Mouse (Mus musculus) liver, adult 2 months (tissue): ENCODE measurements around the gene Gm8122. TPM values are rescaled to one million over a fixed set of nuclear protein-coding genes. Genes with fewer than 3 reads are reported as not detected.
"Not testable (repeated sequence)": the region's sequence is repeated elsewhere in the genome, so short reads cannot be mapped to it uniquely, and the experiment has no call there.

Experiments used
- DNase-seq: peaks from one replicate; pipeline ENCODE4 v3.0.0-alpha.2; 2011; ENCODE audit warnings: low read depth, low spot score; ENCODE audit errors: extremely low read depth
- H3K27ac ChIP-seq: fragments of 200-500 bp; replicated peaks from 2 replicates; pipeline ENCODE4 v1.5.1; 2012; ENCODE audit warnings: low read depth, mild to moderate bottlenecking, control low read depth, inconsistent platforms, low read length; ENCODE audit not compliant: insufficient read depth
- H3K27me3 ChIP-seq: fragments of 200-500 bp; 2 replicates; pipeline ENCODE4 v1.6.1; 2012; ENCODE audit warnings: mild to moderate bottlenecking, moderate library complexity, low read length, inconsistent platforms; ENCODE audit not compliant: control insufficient read depth, insufficient read depth
- H3K36me3 ChIP-seq: fragments of 200-500 bp; 2 replicates; pipeline ENCODE4 v1.6.1; 2012; ENCODE audit warnings: low read length, inconsistent platforms; ENCODE audit not compliant: control insufficient read depth, insufficient read depth
- H3K4me1 ChIP-seq: fragments of 200-500 bp; 2 replicates; pipeline ENCODE4 v1.6.1; 2011; ENCODE audit warnings: low read length; ENCODE audit not compliant: control insufficient read depth, insufficient read depth
- H3K4me3 ChIP-seq: fragments of 200-500 bp; 2 replicates; pipeline ENCODE4 v1.5.1; 2011; ENCODE audit warnings: low read depth, mild to moderate bottlenecking, control low read depth, low read length, moderate library complexity; ENCODE audit not compliant: insufficient read depth
- H3K79me2 ChIP-seq: fragments of 200-500 bp; 2 replicates; pipeline ENCODE4 v1.6.1; 2012; ENCODE audit warnings: inconsistent platforms, mild to moderate bottlenecking, low read length, moderate library complexity; ENCODE audit not compliant: control insufficient read depth, insufficient read depth
- H3K9ac ChIP-seq: fragments of 200-500 bp; 2 replicates; pipeline ENCODE4 v1.6.1; 2012; ENCODE audit warnings: low read depth, mild to moderate bottlenecking, control low read depth, inconsistent platforms, low read length
- WGBS: fragments of 180-500 bp; shearing (Covaris S2); methylation state at CpG from one replicate; pipeline ENCODE4 v1.1.7; 2018; 5-methylcytosine and 5-hydroxymethylcytosine counted together
- polyA plus RNA-seq: library from polyadenylated mRNA; depleted of rRNA; stranded (reverse); fragments of >200 nt; gene quantifications from 2 replicates; pipeline ENCODE4 v1.2.3, GENCODE M21; 2012; rRNA removed
- total RNA-seq: library from RNA; depleted of rRNA; stranded (reverse); fragments of >200 nt; gene quantifications from 2 replicates; pipeline ENCODE4 v1.2.3, GENCODE M21; 2014; rRNA removed

Gm8122 gene
- not detected in 2 replicates for total RNA-seq
- polyA plus RNA-seq = not detected in 2 replicates

DNA sequence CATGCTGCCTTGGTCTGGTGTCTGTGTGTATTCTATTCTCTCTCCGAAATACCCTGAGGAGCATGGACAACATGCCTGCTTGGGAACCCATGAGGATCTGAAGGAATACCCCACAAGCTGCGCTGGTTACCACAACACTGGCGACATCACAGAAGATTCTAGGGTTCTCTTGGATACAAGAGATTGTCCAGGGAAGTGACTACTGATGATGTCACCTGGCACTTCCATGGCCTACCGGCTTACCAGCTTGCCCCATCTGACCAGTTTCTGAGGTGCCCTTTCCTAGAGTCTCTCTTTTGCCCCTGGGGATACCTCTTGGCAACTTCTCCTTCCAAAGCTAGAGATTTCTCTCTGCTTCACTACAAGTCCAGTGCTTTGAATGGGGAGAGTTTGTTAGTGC is at the start of gene Gm8122:
Gene Gm8122, minus strand, starts transcription at position 101 of the 400 bp plus-strand sequence.
- H3K4me3 ChIP-seq, H3K79me2 ChIP-seq, H3K4me1 ChIP-seq, DNase-seq, H3K36me3 ChIP-seq, H3K27me3 ChIP-seq, H3K27ac ChIP-seq, H3K9ac ChIP-seq: not testable (repeated sequence)
- 79% methylated on average over 4 of the region's 4 CpGs for WGBS

DNA sequence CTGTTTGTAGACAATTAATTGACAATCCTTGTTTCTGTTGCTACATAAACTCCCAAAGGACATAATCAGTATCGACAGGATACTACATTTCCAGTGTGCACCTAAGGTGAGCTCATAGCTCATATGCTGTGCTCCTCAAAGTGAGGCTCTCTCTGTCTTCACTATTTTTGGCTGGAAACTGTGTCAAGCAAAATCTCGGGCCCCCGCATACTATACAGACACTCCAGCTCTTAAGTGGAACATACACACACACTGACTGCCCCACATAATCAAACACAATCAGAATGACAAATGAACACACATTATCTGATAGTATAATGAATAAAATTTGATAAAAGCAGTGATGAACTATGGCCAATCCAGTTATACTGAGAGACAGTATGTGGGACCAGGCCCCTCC is 43.6 kb upstream of the Gm8122 start:
- not testable (repeated sequence) for H3K27me3 ChIP-seq, H3K4me1 ChIP-seq, H3K79me2 ChIP-seq, DNase-seq, H3K4me3 ChIP-seq, H3K9ac ChIP-seq, H3K36me3 ChIP-seq, H3K27ac ChIP-seq
- WGBS = 85% methylated on average over 3 of the region's 3 CpGs

DNA sequence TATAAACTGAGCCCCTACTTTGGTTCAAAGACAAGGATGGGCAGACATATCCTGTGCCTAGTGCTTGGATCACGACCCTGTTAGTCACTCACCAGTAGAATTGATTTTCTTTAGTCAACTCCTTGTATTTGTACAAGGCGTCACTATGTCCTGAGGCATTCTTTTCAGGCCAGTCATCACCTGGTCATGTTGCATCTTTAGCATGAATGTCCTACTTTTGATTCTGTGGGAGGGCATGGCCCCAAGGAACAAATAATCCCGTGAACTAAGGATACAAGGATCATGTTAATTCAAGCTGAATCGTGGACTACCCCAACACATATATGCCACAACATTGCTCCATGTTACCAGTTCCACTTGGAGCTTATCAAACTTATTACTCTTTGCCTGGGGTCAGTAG is 43.0 kb upstream of the Gm8122 start:
- H3K79me2 ChIP-seq, H3K4me1 ChIP-seq, H3K27me3 ChIP-seq, H3K9ac ChIP-seq, H3K36me3 ChIP-seq, H3K27ac ChIP-seq, H3K4me3 ChIP-seq, DNase-seq: not testable (repeated sequence)
- WGBS = 58% methylated on average over 4 of the region's 4 CpGs

DNA sequence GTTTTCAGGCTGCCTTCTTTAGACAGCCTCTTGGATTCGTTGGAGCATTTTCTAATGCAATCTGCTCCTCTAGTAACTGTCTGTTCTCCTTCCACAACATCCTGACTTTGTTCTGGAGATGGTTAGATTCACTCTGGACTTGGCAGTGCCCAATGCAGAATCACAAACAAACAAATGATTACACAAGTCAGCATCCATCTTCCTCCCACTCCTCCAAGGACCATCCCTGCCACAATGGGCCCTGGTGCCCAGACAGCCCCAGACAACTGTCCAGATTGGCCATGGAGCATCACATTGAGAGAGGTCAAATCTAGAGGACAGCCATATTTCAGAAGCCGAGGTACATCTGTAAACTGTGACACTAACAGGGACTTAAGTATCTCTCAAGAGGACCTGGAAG is 42.4 kb upstream of the Gm8122 start:
- H3K9ac ChIP-seq, H3K79me2 ChIP-seq, H3K27me3 ChIP-seq, H3K27ac ChIP-seq, H3K4me3 ChIP-seq, H3K4me1 ChIP-seq, DNase-seq, H3K36me3 ChIP-seq: not testable (repeated sequence)
- 45% methylated on average over 2 of the region's 2 CpGs for WGBS

DNA sequence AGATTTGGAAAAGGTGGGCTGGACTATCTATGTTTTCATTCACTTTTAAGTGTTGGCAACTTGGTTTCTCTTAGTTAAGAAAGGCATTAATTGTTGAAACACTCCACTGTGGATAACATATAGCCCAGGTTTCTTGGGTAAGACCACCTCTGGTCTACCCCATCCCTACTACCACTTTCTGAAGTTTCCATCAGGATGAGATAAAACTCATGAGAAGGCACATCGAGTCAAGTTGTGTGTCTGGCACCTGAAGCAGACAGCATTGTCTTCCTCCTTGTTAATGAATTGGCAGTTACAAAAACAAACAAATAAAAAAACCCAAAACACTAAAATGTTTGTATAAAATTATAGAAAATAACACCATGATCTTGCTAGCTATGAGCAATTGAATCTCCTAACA is 40.6 kb upstream of the Gm8122 start:
- WGBS = 79% methylated on average over 1 of the region's 1 CpGs
- not testable (repeated sequence) for H3K4me1 ChIP-seq, H3K79me2 ChIP-seq, H3K27ac ChIP-seq, H3K36me3 ChIP-seq, H3K27me3 ChIP-seq, DNase-seq, H3K9ac ChIP-seq, H3K4me3 ChIP-seq

DNA sequence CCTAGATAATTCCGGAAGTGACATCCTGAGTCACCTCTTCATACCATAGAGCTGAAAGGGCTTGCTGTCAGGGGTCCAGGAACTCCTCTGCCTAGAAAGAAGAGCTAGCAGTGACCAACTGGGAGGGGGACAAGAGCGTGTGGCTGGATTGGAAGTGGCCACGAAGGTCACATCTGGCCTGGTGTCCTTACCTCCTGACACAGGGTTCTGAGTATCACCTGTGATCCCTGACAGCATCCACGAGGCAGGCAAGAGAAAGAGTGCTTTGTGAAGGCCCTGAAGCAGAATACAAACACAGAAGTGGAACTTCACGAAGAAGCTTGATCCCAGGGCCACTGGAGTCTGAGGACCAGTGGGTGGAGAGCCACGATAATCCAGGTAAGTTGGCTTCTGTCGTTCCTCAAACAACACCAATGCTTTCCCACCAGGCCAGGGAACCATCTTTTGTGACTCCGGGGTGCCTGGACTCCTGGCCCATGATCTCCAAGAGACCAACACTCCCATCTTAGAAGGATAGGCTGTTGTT is 39.9 kb upstream of the Gm8122 start, which contains the start of gene Gm9732:
Gene Gm9732, plus strand, starts transcription at position 51 of the 526 bp plus-strand sequence.
- H3K27ac ChIP-seq, DNase-seq, H3K27me3 ChIP-seq, H3K4me3 ChIP-seq, H3K9ac ChIP-seq, H3K36me3 ChIP-seq, H3K4me1 ChIP-seq, H3K79me2 ChIP-seq: not testable (repeated sequence)
- WGBS = 70% methylated on average over 8 of the region's 8 CpGs

DNA sequence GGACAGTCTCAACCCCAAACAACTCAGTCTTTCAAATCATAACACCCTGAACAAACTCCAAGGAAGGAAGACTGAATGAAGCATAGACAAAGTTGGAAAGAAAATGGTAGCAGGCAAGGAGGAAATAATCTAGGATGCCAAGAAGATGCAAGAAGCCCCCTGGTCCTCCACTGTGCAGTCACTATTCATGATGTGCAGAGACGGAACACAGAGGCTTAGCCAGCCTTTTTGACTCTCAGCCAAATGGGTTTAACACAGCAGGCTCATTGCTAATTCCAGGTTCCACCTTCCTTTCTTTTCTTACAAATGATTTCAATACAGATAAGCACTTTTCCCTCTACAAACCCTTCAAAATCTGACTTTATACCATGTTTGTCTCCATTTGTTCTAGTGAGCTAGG is 38.1 kb upstream of the Gm8122 start:
- H3K36me3 ChIP-seq, H3K27ac ChIP-seq, H3K4me3 ChIP-seq, DNase-seq, H3K27me3 ChIP-seq, H3K4me1 ChIP-seq, H3K9ac ChIP-seq, H3K79me2 ChIP-seq: not testable (repeated sequence)
- 87% methylated on average over 1 of the region's 1 CpGs for WGBS

DNA sequence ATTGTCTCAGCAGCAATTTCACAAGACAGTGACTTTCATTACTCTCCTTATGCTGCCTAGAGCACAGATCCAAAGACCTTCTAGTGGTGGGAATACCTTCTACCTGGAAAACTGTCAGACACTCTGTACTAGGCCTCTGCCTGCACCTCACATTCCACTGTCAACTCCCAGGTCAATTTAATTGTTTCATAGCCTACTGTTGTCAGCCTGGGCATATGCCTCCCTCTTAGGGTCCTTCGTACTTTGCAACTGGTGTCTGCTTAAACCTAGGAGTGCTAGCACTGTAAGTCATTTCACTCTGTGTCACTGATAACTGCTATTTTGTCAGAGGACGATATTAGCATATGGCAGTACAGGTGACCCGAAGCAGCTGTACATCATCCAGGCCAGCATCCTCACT is 34.1 kb upstream of the Gm8122 start:
- H3K36me3 ChIP-seq = not testable (repeated sequence)

DNA sequence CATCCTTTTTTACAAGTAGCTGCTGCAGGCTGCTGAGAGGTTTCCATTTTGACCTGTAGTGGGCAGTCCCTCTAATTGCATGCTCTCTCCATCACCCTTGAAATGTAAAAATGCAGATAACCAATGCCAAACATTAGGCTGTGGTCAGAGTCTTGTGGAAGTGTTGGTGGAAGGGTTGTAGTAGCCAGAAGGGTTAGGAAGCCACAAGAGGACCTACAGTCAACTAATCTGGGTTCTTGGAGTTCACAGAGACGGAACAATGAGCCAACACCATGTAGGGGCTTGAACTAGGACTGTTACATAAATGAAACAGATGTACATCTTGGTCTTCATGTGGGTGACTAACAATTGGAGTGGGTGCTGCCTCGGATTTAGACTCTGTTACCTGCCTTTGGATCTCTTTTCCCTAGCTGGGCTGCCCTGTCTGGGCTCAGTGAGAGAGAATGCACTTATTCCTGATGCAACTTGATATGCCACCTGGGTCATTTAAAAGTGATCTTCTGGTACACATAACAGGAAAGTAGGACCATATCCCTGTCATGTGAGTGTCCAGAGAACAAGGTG is 33.5 kb upstream of the Gm8122 start:
- 34% methylated on average over 2 of the region's 2 CpGs for WGBS
- not testable (repeated sequence) for H3K27me3 ChIP-seq, H3K27ac ChIP-seq

More for the DNA sequence above, 34.1 kb upstream of the Gm8122 start:
- DNase-seq, H3K27ac ChIP-seq, H3K9ac ChIP-seq, H3K4me3 ChIP-seq, H3K27me3 ChIP-seq, H3K4me1 ChIP-seq, H3K79me2 ChIP-seq: not testable (repeated sequence)
- WGBS = 79% methylated on average over 3 of the region's 3 CpGs

More for the DNA sequence above, 33.5 kb upstream of the Gm8122 start:
- not testable (repeated sequence) for H3K4me3 ChIP-seq, H3K36me3 ChIP-seq, DNase-seq, H3K9ac ChIP-seq, H3K79me2 ChIP-seq, H3K4me1 ChIP-seq
